Mouse (Mus musculus) cortical plate, adult 2 months (tissue): ENCODE measurements around the gene Rpl35a. TPM values are rescaled to one million over a fixed set of nuclear protein-coding genes. Genes with fewer than 3 reads are reported as not detected.
A peak's percentile ranks its signal among the peaks of the same experiment; 100 is the strongest.

Experiments used
- H3K27ac ChIP-seq: fragments of 200-500 bp; 2 replicates; pipeline ENCODE4 v1.5.1; 2012; ENCODE audit warnings: low read length, control low read depth, inconsistent platforms; ENCODE audit not compliant: insufficient read depth
- H3K4me1 ChIP-seq: fragments of 200-500 bp; 2 replicates; pipeline ENCODE4 v1.6.1; 2011; ENCODE audit warnings: low read length; ENCODE audit not compliant: control insufficient read depth, insufficient read depth
- H3K4me3 ChIP-seq: fragments of 200-500 bp; 2 replicates; pipeline ENCODE4 v1.5.1; 2011; ENCODE audit warnings: mild to moderate bottlenecking, low read length, control low read depth; ENCODE audit not compliant: insufficient read depth
- CTCF ChIP-seq: fragments of 200-500 bp; IDR thresholded peaks from 2 replicates; pipeline ENCODE4 v1.5.1; 2011; ENCODE audit warnings: mild to moderate bottlenecking, control low read depth, low read length; ENCODE audit not compliant: insufficient read depth; ENCODE audit errors: extremely low read depth
- POLR2A ChIP-seq: fragments of 200-500 bp; IDR thresholded peaks from 2 replicates; pipeline ENCODE4 v1.6.1; 2011; ENCODE audit warnings: mild to moderate bottlenecking, low read length, control low read depth; ENCODE audit not compliant: insufficient read depth; ENCODE audit errors: extremely low read depth
- polyA plus RNA-seq: library from polyadenylated mRNA; depleted of rRNA; stranded (reverse); fragments of >200 nt; gene quantifications from 2 replicates; pipeline ENCODE4 v1.2.3, GENCODE M21; 2012; rRNA removed

The Rpl35a gene
- polyA plus RNA-seq = 772 and 780 TPM in 2 replicates

GRCm38 (mm10) chr16:33056095-33056785 lies at the start of gene Rpl35a, which contains the start of gene Iqcg:
Gene Rpl35a, plus strand, starts transcription at chr16:33056453.
Gene Iqcg, minus strand, starts transcription at chr16:33056218.
- peak within 1 kb of the TSS; percentile 73 for H3K4me3 ChIP-seq
- TF ChIP-seq POLR2A (peak; percentile 91), CTCF (no peak)
- peaks cover 2% of the 10 kb centered on the region; the same call in 1 of the 2 replicates for H3K4me1 ChIP-seq
- H3K27ac ChIP-seq = peak within 1 kb of the TSS; percentile 53

DNA sequence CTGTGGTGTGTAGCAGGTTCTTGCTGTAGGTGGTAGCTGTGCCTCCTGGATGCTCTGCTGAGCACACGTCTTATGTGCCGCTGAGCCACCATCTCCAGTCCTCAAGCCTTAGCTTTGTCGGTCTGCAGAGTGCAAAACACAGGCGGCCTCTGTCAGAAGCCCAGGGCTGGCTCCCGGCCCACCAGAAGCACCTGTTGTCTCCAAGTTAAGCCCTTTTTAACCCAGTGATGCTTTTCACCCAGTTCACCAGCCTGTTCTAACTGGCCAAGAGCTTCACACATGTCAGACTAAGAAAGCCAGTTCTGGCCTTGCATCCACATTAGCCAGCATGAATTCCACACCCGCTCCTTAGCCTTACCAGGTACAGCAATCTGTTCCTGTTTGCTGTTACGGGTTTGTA lies 49.4 kb upstream of the Rpl35a start:
- Histone ChIP-seq H3K4me3 (no peak overlapping the region), H3K27ac (no peak overlapping the region), H3K4me1 (no peaks in the 10 kb centered on the region)
- no peak for TF ChIP-seq CTCF
- no peak for TF ChIP-seq POLR2A

DNA sequence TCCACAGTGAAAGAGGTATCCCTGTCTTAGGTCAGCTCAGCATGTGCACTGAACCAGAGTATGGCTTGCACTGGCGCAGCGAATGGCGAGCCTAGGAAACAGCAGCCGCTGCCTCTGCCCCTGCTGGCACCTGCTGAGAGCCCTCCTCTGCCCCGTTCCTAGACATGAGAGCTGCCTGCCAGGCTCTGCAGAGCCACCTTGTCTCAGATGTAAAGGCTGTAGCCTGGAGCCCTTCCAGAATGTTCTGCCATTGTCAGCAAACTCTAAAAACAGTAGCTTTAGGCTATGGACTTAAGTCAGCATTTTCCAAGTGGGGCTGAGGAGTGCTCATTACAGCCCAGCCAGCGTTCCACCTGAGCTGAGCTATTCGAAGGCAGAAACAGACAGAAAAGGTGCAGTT lies 48.8 kb upstream of the Rpl35a start:
- Histone ChIP-seq H3K4me3 (no peak overlapping the region), H3K27ac (no peak overlapping the region), H3K4me1 (no peaks in the 10 kb centered on the region)
- TF ChIP-seq CTCF = no peak
- TF ChIP-seq POLR2A = no peak

GRCm38 (mm10) chr16:33010166-33010565 lies 46.1 kb upstream of the Rpl35a start:
- Histone ChIP-seq H3K4me3 (no peak overlapping the region), H3K4me1 (no peaks in the 10 kb centered on the region), H3K27ac (no peak overlapping the region)
- TF ChIP-seq CTCF (no peak), POLR2A (no peak)

- H3K4me1 ChIP-seq = peaks cover 3% of the 10 kb centered on the region; the same call in 1 of the 2 replicates
- H3K27ac ChIP-seq = no peak overlapping the region
- H3K4me3 ChIP-seq = no peak overlapping the region
- TF ChIP-seq POLR2A = no peak
- TF ChIP-seq CTCF = no peak
Measured at GRCm38 (mm10) chr16:33013801-33014200, 42.5 kb upstream of the Rpl35a start.

DNA sequence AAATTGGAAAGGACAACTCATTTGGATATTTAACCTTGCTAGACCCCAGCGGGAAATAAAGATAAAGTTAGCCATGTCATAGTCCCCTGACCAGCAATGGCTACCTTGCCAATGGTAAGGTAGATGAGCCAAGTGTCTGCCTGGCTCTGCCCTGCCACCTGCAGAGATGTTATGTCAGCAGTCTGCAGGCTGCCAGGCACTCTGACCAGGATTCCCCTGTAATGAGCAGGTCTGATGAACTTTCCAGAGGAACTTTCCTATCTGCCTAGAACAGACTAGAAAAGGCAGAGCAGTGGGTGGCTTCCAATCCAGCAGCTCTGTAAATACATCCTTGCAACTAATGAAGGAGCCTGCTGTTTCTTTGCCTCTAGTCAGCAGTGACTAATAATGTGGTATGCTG lies 41.3 kb upstream of the Rpl35a start:
- Histone ChIP-seq H3K27ac (no peak overlapping the region), H3K4me3 (no peak overlapping the region), H3K4me1 (peaks cover 3% of the 10 kb centered on the region; the same call in 1 of the 2 replicates)
- TF ChIP-seq POLR2A (no peak), CTCF (no peak)

DNA sequence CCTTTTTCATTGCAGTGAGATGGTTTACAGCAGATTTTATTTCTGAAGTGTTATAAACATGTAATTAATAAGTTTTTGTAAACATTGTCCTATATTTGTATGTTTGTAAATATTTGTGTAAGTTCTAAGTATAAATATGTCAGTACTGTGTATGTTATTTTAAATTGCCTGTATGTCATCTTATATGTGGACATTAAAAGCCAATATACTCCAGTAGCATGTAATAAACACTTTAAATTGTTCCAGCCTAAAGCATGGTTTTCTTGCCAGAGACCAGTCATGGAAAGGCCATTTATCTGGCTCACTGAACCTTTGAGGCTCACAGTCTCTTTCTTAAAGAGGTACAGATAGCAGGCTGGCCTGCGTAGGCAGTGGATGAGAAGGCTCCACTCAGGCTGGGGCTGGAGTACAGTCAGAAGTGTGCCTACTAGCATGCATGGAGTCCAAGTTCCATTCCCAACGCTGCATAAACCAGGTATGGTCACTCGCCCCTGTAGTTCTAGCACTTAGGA lies 40.8 kb upstream of the Rpl35a start:
- Histone ChIP-seq H3K4me1 (peaks cover 3% of the 10 kb centered on the region; the same call in 1 of the 2 replicates), H3K4me3 (no peak overlapping the region)
- TF ChIP-seq CTCF (no peak), POLR2A (no peak)

GRCm38 (mm10) chr16:33015986-33016385 lies 40.3 kb upstream of the Rpl35a start:
- H3K4me1 ChIP-seq = peaks cover 3% of the 10 kb centered on the region; the same call in 1 of the 2 replicates
- H3K27ac ChIP-seq = no peak overlapping the region
- TF ChIP-seq POLR2A = no peak
- no peak for TF ChIP-seq CTCF
- H3K4me3 ChIP-seq = no peak overlapping the region

More for the DNA sequence above, 40.8 kb upstream of the Rpl35a start:
- no peak overlapping the region for H3K27ac ChIP-seq

DNA sequence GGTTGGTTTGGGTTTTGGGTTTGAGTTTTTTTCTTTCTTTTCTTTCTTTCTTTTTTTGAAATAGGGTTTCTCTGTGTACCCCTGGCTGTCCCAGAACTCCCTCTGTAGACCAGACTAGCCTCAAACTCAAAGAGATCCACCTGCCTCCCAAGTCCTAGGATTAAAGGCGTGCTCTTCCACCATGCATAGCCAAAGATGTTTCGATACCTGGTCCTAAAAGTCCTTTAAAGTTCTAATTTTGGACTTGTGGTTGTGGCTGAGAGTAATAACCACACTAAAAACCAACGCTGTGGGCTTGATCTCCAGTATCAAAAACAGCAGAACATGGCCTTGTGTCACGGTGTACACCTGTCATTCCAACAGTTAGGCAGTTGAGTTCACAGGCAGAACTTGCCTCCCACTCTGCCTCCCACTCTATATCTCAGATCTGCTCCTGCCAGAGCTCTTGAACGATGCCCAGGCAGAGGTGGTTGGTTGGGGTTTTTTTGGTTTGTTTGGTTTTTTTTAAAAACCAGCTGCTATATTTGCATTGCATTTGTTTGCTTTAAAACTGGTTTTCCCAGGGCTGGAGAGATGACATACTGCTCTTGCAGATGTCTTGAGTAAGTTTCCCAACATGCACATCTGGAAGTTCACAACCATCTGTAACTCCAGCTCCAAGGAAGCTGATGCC lies 38.4 kb upstream of the Rpl35a start:
- TF ChIP-seq POLR2A = no peak
- TF ChIP-seq CTCF = no peak
- Histone ChIP-seq H3K4me1 (peaks cover 3% of the 10 kb centered on the region; the same call in 1 of the 2 replicates), H3K27ac (no peak overlapping the region), H3K4me3 (no peak overlapping the region)
